ENCODE assay signal across 8 mouse cellular contexts in genomic region chr7:19327128-19327527, GRCm38 (mm10). TPM values are rescaled to one million over a fixed set of nuclear protein-coding genes. Genes with fewer than 3 reads are reported as not detected.
DNase-seq lines count a peak whose midpoint lies in the region; ATAC-seq and TF ChIP-seq lines count a peak whose summit lies in the region.

No protein-coding gene starts in this region.

- no peaks in the 10 kb centered on the region for H3K79me2 ChIP-seq in liver, adult 2 months (ENCODE audit: control insufficient read depth, insufficient read depth, low read length)

- under 1% methylated on average over 22 of the region's 22 CpGs for WGBS in embryonic facial prominence, embryonic 15.5 days
- under 1% methylated on average over 22 of the region's 22 CpGs for WGBS in kidney, embryonic 14.5 days
- 1% methylated on average over 22 of the region's 22 CpGs for WGBS in liver, adult 2 months

- peaks cover 21% of the 10 kb centered on the region for H3K4me1 ChIP-seq in embryonic facial prominence, embryonic 15.5 days
- H3K4me1 ChIP-seq in kidney, embryonic 14.5 days (ENCODE audit: control insufficient read depth, insufficient read depth, low read length) = peaks cover 14% of the 10 kb centered on the region
- H3K4me1 ChIP-seq in liver, adult 2 months (ENCODE audit: control insufficient read depth, insufficient read depth, low read length) = peaks cover 2% of the 10 kb centered on the region; the same call in 1 of the 2 replicates

- peak overlapping the region; percentile 47 for H3K4me3 ChIP-seq in embryonic facial prominence, embryonic 15.5 days (replicated peaks)
- H3K4me3 ChIP-seq in kidney, embryonic 14.5 days (ENCODE audit: low read length) = peak overlapping the region; percentile 37
- H3K4me3 ChIP-seq in liver, adult 2 months (ENCODE audit: insufficient read depth, low read depth, low read length) = peak overlapping the region; percentile 7; the same call in 1 of the 2 replicates

- H3K27me3 ChIP-seq in embryonic facial prominence, embryonic 15.5 days = no peaks in the 10 kb centered on the region
- H3K27me3 ChIP-seq in kidney, embryonic 14.5 days (ENCODE audit: control insufficient read depth, insufficient read depth, low read length) = peaks cover 3% of the 10 kb centered on the region; the same call in 1 of the 2 replicates
- no peaks in the 10 kb centered on the region for H3K27me3 ChIP-seq in liver, adult 2 months (ENCODE audit: control insufficient read depth, insufficient read depth, low read length)

- no peak for TF ChIP-seq POLR2A in liver, adult 2 months (IDR thresholded peaks at IDR 0.05; ENCODE audit: extremely low read depth, insufficient read depth, low read length)

- H3K27ac ChIP-seq in embryonic facial prominence, embryonic 15.5 days (replicated peaks) = peak overlapping the region; percentile 70
- H3K27ac ChIP-seq in kidney, embryonic 14.5 days (ENCODE audit: low read depth, low read length) = peak overlapping the region; percentile 81; the same call in 1 of the 2 replicates
- peak overlapping the region; percentile 40 for H3K27ac ChIP-seq in liver, adult 2 months (replicated peaks; ENCODE audit: insufficient read depth, low read depth, low read length)

- H3K9ac ChIP-seq in embryonic facial prominence, embryonic 15.5 days = peak overlapping the region; percentile 26; the same call in 1 of the 2 replicates
- peak overlapping the region; percentile 28 for H3K9ac ChIP-seq in kidney, embryonic 14.5 days (ENCODE audit: low read depth, low read length)
- H3K9ac ChIP-seq in liver, adult 2 months (ENCODE audit: low read depth, low read length) = no peak overlapping the region

- peak; percentile 36; the same call in 1 of the 2 replicates for ATAC-seq in embryonic facial prominence, embryonic 15.5 days (ENCODE audit: insufficient number of reproducible peaks, low FRiP score, low TSS enrichment, low read depth)
- ATAC-seq in kidney, embryonic 14.5 days (ENCODE audit: low FRiP score, low TSS enrichment) = peak; percentile 77
- ATAC-seq in monocyte, adult 5-6 weeks (replicated peaks; ENCODE audit: insufficient number of reproducible peaks, low FRiP score, low TSS enrichment, poor library complexity, severe bottlenecking) = peak; percentile 44

- peak; percentile 35 to 41 for DNase-seq in spleen, postnatal 36 days (ENCODE audit: low spot score in 2 of 2)
- no peak for DNase-seq in spleen, adult 18-20 months
- DNase-seq in heart, adult 9 months (ENCODE audit: low spot score in 2 of 2) = peak; percentile 96 to 98
- peak; percentile 82 for DNase-seq in liver, adult 2 months (ENCODE audit: extremely low read depth, low read depth, low spot score)
- peak; percentile 89 for DNase-seq in telencephalon, adult 2 months (ENCODE audit: low read depth, low spot score)

- H3K4me2 ChIP-seq in embryonic facial prominence, embryonic 15.5 days (replicated peaks) = peak overlapping the region; percentile 79
- H3K4me2 ChIP-seq in kidney, embryonic 14.5 days (replicated peaks; ENCODE audit: low read depth, low read length) = peak overlapping the region; percentile 73

- TF ChIP-seq CTCF in liver, adult 2 months (IDR thresholded peaks at IDR 0.05; ENCODE audit: low read depth, low read length) = no peak

- no peaks in the 10 kb centered on the region for H3K9me3 ChIP-seq in embryonic facial prominence, embryonic 15.5 days (replicated peaks)
- no peaks in the 10 kb centered on the region for H3K9me3 ChIP-seq in kidney, embryonic 14.5 days (ENCODE audit: control insufficient read depth, low read length)

- H3K36me3 ChIP-seq in embryonic facial prominence, embryonic 15.5 days = no peaks in the 10 kb centered on the region
- no peaks in the 10 kb centered on the region for H3K36me3 ChIP-seq in kidney, embryonic 14.5 days (ENCODE audit: control insufficient read depth, insufficient read depth, low read length)
- no peaks in the 10 kb centered on the region for H3K36me3 ChIP-seq in liver, adult 2 months (ENCODE audit: control insufficient read depth, insufficient read depth, low read length)

RNA-seq across cellular contexts. Expression of gene Fosb, which starts 17.3 kb away (rescaled TPM):
- 0.21 and 0.69 TPM in 2 replicates for polyA plus RNA-seq in embryonic facial prominence, embryonic 15.5 days (2015; fragmentation: Nextera tagmentation; extraction: Ambion mirVana)
- 0.14 and 0.20 TPM in 2 replicates for polyA plus RNA-seq in kidney, embryonic 14.5 days (2014; fragmentation: Nextera tagmentation; extraction: Ambion mirVana)
- 0.07 and 0.09 TPM in 2 replicates for total RNA-seq in liver, adult 2 months (2014; rRNA removed)
- 0.06 and 0.11 TPM in 2 replicates for polyA plus RNA-seq in liver, adult 2 months (2012; rRNA removed)
- 30.9 to 43.8 TPM (median 36.9 TPM) in 3 replicates for total RNA-seq in monocyte, adult 5-6 weeks (2017)

RNA-seq across cellular contexts. Expression of gene Ercc1, which starts 17.4 kb away (rescaled TPM):
- 83.0 and 85.5 TPM in 2 replicates for polyA plus RNA-seq in embryonic facial prominence, embryonic 15.5 days (2015; fragmentation: Nextera tagmentation; extraction: Ambion mirVana)
- polyA plus RNA-seq in kidney, embryonic 14.5 days (2014; fragmentation: Nextera tagmentation; extraction: Ambion mirVana) = 95.2 and 102 TPM in 2 replicates
- 6.5 and 6.6 TPM in 2 replicates for total RNA-seq in liver, adult 2 months (2014; rRNA removed)
- polyA plus RNA-seq in liver, adult 2 months (2012; rRNA removed) = 8.5 and 9.4 TPM in 2 replicates
- 15.0 to 19.8 TPM (median 18.0 TPM) in 3 replicates for total RNA-seq in monocyte, adult 5-6 weeks (2017)

RNA-seq across cellular contexts. Expression of gene Cd3eap, which starts 32.2 kb away (rescaled TPM):
- polyA plus RNA-seq in embryonic facial prominence, embryonic 15.5 days (2015; fragmentation: Nextera tagmentation; extraction: Ambion mirVana) = 30.4 and 32.0 TPM in 2 replicates
- 21.9 and 26.8 TPM in 2 replicates for polyA plus RNA-seq in kidney, embryonic 14.5 days (2014; fragmentation: Nextera tagmentation; extraction: Ambion mirVana)
- 1.3 and 1.7 TPM in 2 replicates for total RNA-seq in liver, adult 2 months (2014; rRNA removed)
- polyA plus RNA-seq in liver, adult 2 months (2012; rRNA removed) = 6.5 and 7.0 TPM in 2 replicates
- total RNA-seq in monocyte, adult 5-6 weeks (2017) = 6.9 to 8.9 TPM (median 7.2 TPM) in 3 replicates

RNA-seq across cellular contexts. Expression of gene Ppp1r13l, which starts 32.4 kb away (rescaled TPM):
- polyA plus RNA-seq in embryonic facial prominence, embryonic 15.5 days (2015; fragmentation: Nextera tagmentation; extraction: Ambion mirVana) = 17.2 and 22.7 TPM in 2 replicates
- polyA plus RNA-seq in kidney, embryonic 14.5 days (2014; fragmentation: Nextera tagmentation; extraction: Ambion mirVana) = 5.4 and 7.8 TPM in 2 replicates
- 0.18 and 0.20 TPM in 2 replicates for total RNA-seq in liver, adult 2 months (2014; rRNA removed)
- 3.0 and 4.6 TPM in 2 replicates for polyA plus RNA-seq in liver, adult 2 months (2012; rRNA removed)
- total RNA-seq in monocyte, adult 5-6 weeks (2017) = not detected in 3 replicates

RNA-seq across cellular contexts. Expression of gene Rtn2, which starts 44.7 kb away (rescaled TPM):
- polyA plus RNA-seq in embryonic facial prominence, embryonic 15.5 days (2015; fragmentation: Nextera tagmentation; extraction: Ambion mirVana) = 39.2 and 41.9 TPM in 2 replicates
- 5.4 and 5.7 TPM in 2 replicates for polyA plus RNA-seq in kidney, embryonic 14.5 days (2014; fragmentation: Nextera tagmentation; extraction: Ambion mirVana)
- 0.27 and 0.65 TPM in 2 replicates for total RNA-seq in liver, adult 2 months (2014; rRNA removed)
- polyA plus RNA-seq in liver, adult 2 months (2012; rRNA removed) = 0.62 and 1.1 TPM in 2 replicates
- total RNA-seq in monocyte, adult 5-6 weeks (2017) = not detected in 3 replicates

Comparison
In these comparisons a context has a peak if more than half of its experiments do, and no peak if none do; other contexts are left out.
1. DNase-seq: peak in spleen, postnatal 36 days (2 of 2), heart, adult 9 months (2 of 2), liver, adult 2 months (single experiment) and telencephalon, adult 2 months (single experiment); none in spleen, adult 18-20 months (0 of 2).
2. Peak in every context shown above with its lines, with median percentiles within 50 percentile points of each other: ATAC-seq, H3K27ac ChIP-seq and H3K4me3 ChIP-seq.